Mouse (Mus musculus): ENCODE data around the gene Map7d2.

DNA sequence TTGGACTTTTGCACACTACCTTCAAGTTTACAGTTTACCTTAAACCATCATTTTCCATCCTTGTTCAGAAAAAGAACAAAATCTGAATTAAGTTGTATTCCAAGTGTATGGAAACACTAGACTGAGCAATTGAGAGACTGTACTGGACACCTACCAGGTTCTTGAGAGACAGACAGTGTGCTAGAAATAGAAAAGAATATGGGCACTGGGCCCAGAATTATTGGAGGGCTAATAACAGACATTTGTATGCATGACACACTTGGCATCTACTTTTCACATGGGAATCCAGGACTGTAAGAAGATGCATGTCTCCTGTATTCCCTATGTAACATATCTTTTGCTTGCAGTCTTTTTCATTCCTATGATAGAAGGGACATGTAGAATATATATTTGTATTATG, 25.4 kb upstream of the Map7d2 start:
- TF ChIP-seq POLR2A (IDR thresholded peaks at IDR 0.05; ENCODE audit: borderline replicate concordance, extremely low read depth, insufficient read depth, insufficient read length, poor library complexity, severe bottlenecking): no peak
- no peak for TF ChIP-seq CTCF (IDR thresholded peaks at IDR 0.05; ENCODE audit: borderline replicate concordance, extremely low read depth, insufficient read depth, insufficient read length)

Data from brain, embryonic 14.5 days (tissue).